Mouse (Mus musculus): ENCODE measurements around the gene Papola. TPM values are rescaled to one million over a fixed set of nuclear protein-coding genes. Genes with fewer than 3 reads are reported as not detected.
A peak's percentile ranks its signal among the peaks of the same experiment; 100 is the strongest.

Papola gene
- polyA plus RNA-seq, 1 experiment from 2014 or later: 136 TPM

DNA sequence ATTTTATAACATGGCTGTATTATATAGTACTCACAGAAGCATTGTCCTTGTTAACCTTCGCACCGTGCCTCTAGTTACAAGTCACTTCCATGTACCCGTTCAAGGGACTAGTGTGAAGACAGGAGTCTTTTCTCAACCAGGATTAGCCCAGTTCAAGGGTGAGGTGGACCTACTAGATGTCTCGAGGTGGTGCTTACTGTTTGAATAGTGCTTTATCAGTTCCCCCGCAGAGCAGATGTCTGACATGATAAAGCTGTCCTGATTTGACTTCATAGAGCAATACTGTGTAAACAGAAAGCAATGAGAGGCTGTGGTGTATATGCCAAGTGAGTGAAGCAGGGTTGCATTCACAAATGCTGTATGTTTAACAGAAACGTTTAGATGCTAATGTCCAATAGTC, 26.1 kb downstream of the Papola start:
- peaks cover 27% of the 10 kb centered on the region for H3K36me3 ChIP-seq (ENCODE audit: control insufficient read depth, insufficient read depth, low read length)
- H3K4me2 ChIP-seq: no peak overlapping the region
- H3K4me3 ChIP-seq (ENCODE audit: low read depth, low read length): no peak overlapping the region
- H3K27ac ChIP-seq (ENCODE audit: low read depth, low read length): no peak overlapping the region
- no peak for ATAC-seq (replicated peaks; ENCODE audit: insufficient number of reproducible peaks, low FRiP score, low TSS enrichment)
- peaks cover 4% of the 10 kb centered on the region; the same call in 1 of the 2 replicates for H3K4me1 ChIP-seq (ENCODE audit: control insufficient read depth, insufficient read depth, low read length)
- H3K9ac ChIP-seq (ENCODE audit: low read depth, low read length): no peak overlapping the region
- 75% methylated on average over 6 of the region's 6 CpGs for WGBS (ENCODE audit: insufficient replicate concordance)
- H3K27me3 ChIP-seq (ENCODE audit: control insufficient read depth, insufficient read depth, low read length): no peaks in the 10 kb centered on the region
- H3K9me3 ChIP-seq (replicated peaks; ENCODE audit: control insufficient read depth, low read length): no peaks in the 10 kb centered on the region

DNA sequence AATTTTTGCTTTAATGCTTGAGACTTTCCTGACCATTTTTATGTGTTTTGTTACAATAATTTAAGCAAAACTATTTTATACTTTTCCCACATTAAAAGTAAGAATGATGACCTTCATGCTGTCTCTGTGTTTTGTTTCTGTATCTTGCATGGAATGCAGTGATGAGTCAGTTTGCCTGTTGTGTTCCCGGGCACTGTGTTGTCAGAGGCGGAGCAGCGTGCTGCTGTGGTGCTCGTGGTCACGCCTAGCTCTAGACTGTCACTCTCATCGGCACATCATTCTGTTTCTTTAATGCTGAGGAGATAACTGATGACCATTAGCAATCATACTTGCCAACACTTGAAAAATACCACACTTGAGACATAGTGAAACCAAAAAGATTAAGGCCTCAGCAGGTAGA, 29.5 kb downstream of the Papola start:
- Histone ChIP-seq H3K4me1 (ENCODE audit: control insufficient read depth, insufficient read depth, low read length) (peaks cover 4% of the 10 kb centered on the region; the same call in 1 of the 2 replicates), H3K27me3 (ENCODE audit: control insufficient read depth, insufficient read depth, low read length) (no peaks in the 10 kb centered on the region), H3K4me3 (ENCODE audit: low read depth, low read length) (no peak overlapping the region), H3K4me2 (no peak overlapping the region), H3K36me3 (ENCODE audit: control insufficient read depth, insufficient read depth, low read length) (peaks cover 19% of the 10 kb centered on the region), H3K9ac (ENCODE audit: low read depth, low read length) (no peak overlapping the region), H3K27ac (ENCODE audit: low read depth, low read length) (no peak overlapping the region), H3K9me3 (replicated peaks; ENCODE audit: control insufficient read depth, low read length) (no peaks in the 10 kb centered on the region)
- no peak for ATAC-seq (replicated peaks; ENCODE audit: insufficient number of reproducible peaks, low FRiP score, low TSS enrichment)
- 81% methylated on average over 6 of the region's 6 CpGs for WGBS (ENCODE audit: insufficient replicate concordance)

DNA sequence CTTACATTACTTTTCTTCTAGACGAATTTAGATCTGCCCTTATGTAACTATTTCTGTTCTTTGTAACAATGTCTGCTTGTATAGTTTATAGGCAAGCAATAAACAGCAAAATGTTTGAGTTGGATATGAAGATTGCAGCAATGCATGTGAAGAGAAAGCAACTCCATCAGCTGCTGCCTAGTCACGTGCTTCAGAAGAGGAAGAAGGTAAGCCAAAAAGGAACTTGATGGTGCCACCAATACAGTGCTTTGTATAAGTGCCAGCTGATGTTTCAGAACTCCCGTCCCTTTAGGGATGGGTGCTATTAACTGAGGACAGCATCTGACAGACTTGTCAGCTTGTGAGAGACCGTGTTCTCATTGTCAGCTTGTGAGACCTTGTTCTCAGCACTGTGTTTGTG, 39.0 kb downstream of the Papola start:
- no peak overlapping the region for H3K4me2 ChIP-seq
- peaks cover 32% of the 10 kb centered on the region for H3K36me3 ChIP-seq (ENCODE audit: control insufficient read depth, insufficient read depth, low read length)
- ATAC-seq (replicated peaks; ENCODE audit: insufficient number of reproducible peaks, low FRiP score, low TSS enrichment): no peak
- H3K9me3 ChIP-seq (replicated peaks; ENCODE audit: control insufficient read depth, low read length): no peaks in the 10 kb centered on the region
- no peak overlapping the region for H3K4me3 ChIP-seq (ENCODE audit: low read depth, low read length)
- H3K27me3 ChIP-seq (ENCODE audit: control insufficient read depth, insufficient read depth, low read length): no peaks in the 10 kb centered on the region
- 79% methylated on average over 4 of the region's 4 CpGs for WGBS (ENCODE audit: insufficient replicate concordance)
- no peak overlapping the region for H3K27ac ChIP-seq (ENCODE audit: low read depth, low read length)
- H3K9ac ChIP-seq (ENCODE audit: low read depth, low read length): no peak overlapping the region
- no peaks in the 10 kb centered on the region for H3K4me1 ChIP-seq (ENCODE audit: control insufficient read depth, insufficient read depth, low read length)

DNA sequence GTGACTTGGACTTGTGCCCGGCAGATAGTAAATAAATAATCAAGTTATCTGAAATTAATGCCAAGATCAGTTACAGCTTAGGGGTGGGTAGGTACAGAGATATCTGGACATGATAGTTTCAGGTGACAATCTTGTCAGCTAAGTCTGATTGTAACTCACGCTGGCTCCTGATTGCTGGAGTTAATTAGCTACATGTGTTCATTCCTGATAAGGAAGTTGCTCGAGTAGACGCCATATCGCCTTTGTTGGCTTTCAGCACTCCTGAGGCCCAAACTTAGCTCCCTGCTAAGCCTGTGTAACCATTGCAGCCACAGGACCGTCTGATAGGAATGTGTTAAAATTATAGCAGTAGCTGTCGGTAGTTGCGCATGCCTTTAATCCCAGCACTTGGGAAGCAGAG, 40.2 kb downstream of the Papola start:
- Histone ChIP-seq H3K9me3 (replicated peaks; ENCODE audit: control insufficient read depth, low read length) (no peaks in the 10 kb centered on the region), H3K4me2 (no peak overlapping the region), H3K4me1 (ENCODE audit: control insufficient read depth, insufficient read depth, low read length) (no peaks in the 10 kb centered on the region), H3K9ac (ENCODE audit: low read depth, low read length) (no peak overlapping the region), H3K27ac (ENCODE audit: low read depth, low read length) (no peak overlapping the region), H3K4me3 (ENCODE audit: low read depth, low read length) (no peak overlapping the region), H3K27me3 (ENCODE audit: control insufficient read depth, insufficient read depth, low read length) (no peaks in the 10 kb centered on the region), H3K36me3 (ENCODE audit: control insufficient read depth, insufficient read depth, low read length) (peaks cover 40% of the 10 kb centered on the region)
- 53% methylated on average over 8 of the region's 8 CpGs for WGBS (ENCODE audit: insufficient replicate concordance)
- no peak for ATAC-seq (replicated peaks; ENCODE audit: insufficient number of reproducible peaks, low FRiP score, low TSS enrichment)

DNA sequence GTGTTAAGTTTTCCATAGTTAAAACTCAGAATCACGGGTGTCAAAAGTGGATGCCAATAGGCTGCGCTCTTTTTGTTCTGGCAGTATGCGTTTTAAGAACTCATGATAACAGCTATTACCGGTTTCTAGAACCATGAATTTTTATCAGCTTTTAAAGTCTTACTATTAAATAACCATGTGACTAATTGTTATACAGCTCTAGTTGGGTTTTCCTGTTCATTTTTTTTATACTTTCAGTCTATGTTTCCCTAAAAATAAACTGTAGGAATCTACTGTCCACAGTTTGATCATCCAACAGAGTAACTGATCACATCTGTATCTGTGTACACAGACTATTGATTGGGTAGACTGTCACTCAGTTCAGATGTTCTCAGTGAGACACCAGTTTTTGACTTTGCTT, 40.8 kb downstream of the Papola start:
- whole genome bisulfite sequencing (ENCODE audit: insufficient replicate concordance): 86% methylated on average over 4 of the region's 4 CpGs
- no peak overlapping the region for H3K4me3 ChIP-seq (ENCODE audit: low read depth, low read length)
- H3K4me2 ChIP-seq: no peak overlapping the region
- no peaks in the 10 kb centered on the region for H3K9me3 ChIP-seq (replicated peaks; ENCODE audit: control insufficient read depth, low read length)
- no peak overlapping the region for H3K9ac ChIP-seq (ENCODE audit: low read depth, low read length)
- ATAC-seq (replicated peaks; ENCODE audit: insufficient number of reproducible peaks, low FRiP score, low TSS enrichment): no peak
- no peaks in the 10 kb centered on the region for H3K27me3 ChIP-seq (ENCODE audit: control insufficient read depth, insufficient read depth, low read length)
- no peak overlapping the region for H3K27ac ChIP-seq (ENCODE audit: low read depth, low read length)
- no peaks in the 10 kb centered on the region for H3K4me1 ChIP-seq (ENCODE audit: control insufficient read depth, insufficient read depth, low read length)
- peaks cover 40% of the 10 kb centered on the region for H3K36me3 ChIP-seq (ENCODE audit: control insufficient read depth, insufficient read depth, low read length)

DNA sequence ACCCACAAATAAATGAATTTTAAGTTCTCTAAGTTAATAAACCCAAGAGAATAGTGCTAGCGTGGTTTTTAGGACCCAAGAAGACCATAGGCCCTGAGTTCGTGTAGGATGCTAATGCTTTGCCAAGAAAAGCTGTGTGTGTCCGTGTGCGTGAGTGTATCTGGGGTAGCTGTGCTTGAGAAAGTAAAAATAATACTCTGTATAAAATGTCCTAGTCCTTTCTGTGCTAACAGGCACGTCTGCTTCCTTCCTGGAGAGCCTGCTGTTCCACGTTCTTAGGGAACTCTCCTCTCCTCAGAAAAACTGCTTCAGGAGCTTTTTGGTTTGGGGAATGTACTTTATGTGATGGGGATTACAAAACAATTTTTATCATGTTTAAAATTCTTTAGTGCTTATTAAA, 48.0 kb downstream of the Papola start:
- Histone ChIP-seq H3K27ac (ENCODE audit: low read depth, low read length) (no peak overlapping the region), H3K4me1 (ENCODE audit: control insufficient read depth, insufficient read depth, low read length) (no peaks in the 10 kb centered on the region), H3K36me3 (ENCODE audit: control insufficient read depth, insufficient read depth, low read length) (peaks cover 41% of the 10 kb centered on the region), H3K4me2 (no peak overlapping the region), H3K4me3 (ENCODE audit: low read depth, low read length) (no peak overlapping the region), H3K9me3 (replicated peaks; ENCODE audit: control insufficient read depth, low read length) (no peaks in the 10 kb centered on the region), H3K27me3 (ENCODE audit: control insufficient read depth, insufficient read depth, low read length) (no peaks in the 10 kb centered on the region), H3K9ac (ENCODE audit: low read depth, low read length) (no peak overlapping the region)
- 85% methylated on average over 6 of the region's 6 CpGs for WGBS (ENCODE audit: insufficient replicate concordance)
- no peak for ATAC-seq (replicated peaks; ENCODE audit: insufficient number of reproducible peaks, low FRiP score, low TSS enrichment)

DNA sequence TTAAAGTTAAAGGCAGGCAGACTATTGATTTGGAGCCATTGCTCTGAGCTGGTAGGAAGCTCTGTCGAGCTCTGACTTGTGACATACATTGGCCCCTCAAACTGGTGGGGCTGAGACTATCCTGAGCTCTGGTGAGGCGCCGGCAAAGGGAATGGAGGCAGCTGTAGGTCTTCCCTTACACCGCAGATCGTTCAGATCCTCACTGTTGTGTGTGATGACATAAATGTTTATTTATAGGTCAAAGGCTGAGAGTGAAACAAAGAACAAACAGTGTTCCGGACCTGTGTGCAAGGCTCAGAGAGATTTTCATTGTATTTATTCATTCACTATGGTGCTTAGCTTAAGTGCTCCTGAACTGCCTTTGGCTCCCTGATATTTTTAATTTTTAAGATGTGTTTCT, 50.4 kb downstream of the Papola start:
- Histone ChIP-seq H3K4me1 (ENCODE audit: control insufficient read depth, insufficient read depth, low read length) (no peaks in the 10 kb centered on the region), H3K9ac (ENCODE audit: low read depth, low read length) (no peak overlapping the region), H3K4me2 (no peak overlapping the region), H3K4me3 (ENCODE audit: low read depth, low read length) (no peak overlapping the region), H3K36me3 (ENCODE audit: control insufficient read depth, insufficient read depth, low read length) (peaks cover 27% of the 10 kb centered on the region), H3K9me3 (replicated peaks; ENCODE audit: control insufficient read depth, low read length) (no peaks in the 10 kb centered on the region), H3K27me3 (ENCODE audit: control insufficient read depth, insufficient read depth, low read length) (no peaks in the 10 kb centered on the region), H3K27ac (ENCODE audit: low read depth, low read length) (no peak overlapping the region)
- ATAC-seq (replicated peaks; ENCODE audit: insufficient number of reproducible peaks, low FRiP score, low TSS enrichment): no peak
- WGBS (ENCODE audit: insufficient replicate concordance): 54% methylated on average over 6 of the region's 6 CpGs

DNA sequence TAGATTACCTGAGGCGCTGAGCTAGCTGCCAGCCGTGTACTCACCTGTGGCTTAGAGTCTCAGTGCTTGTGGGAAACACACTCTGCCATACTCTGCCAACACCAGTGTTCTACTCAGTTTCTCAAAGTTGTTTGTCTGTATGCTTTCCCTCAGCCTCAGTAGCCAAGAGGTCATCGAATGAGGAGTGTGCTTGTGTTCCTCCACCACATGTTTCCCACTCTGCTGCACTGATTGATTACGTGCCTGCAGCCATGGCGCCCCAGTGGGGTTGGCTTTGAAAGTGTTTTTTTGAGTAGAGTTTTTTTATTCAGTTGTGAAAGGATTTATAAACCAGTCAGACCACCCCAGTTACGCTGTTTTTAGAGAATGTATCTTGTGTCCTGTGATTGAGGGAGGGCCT, 51.1 kb downstream of the Papola start:
- Histone ChIP-seq H3K27me3 (ENCODE audit: control insufficient read depth, insufficient read depth, low read length) (no peaks in the 10 kb centered on the region), H3K4me3 (ENCODE audit: low read depth, low read length) (no peak overlapping the region), H3K4me2 (no peak overlapping the region), H3K9me3 (replicated peaks; ENCODE audit: control insufficient read depth, low read length) (no peaks in the 10 kb centered on the region), H3K9ac (ENCODE audit: low read depth, low read length) (no peak overlapping the region), H3K27ac (ENCODE audit: low read depth, low read length) (0 out of 2 replicates have a peak overlapping the region, but pooled peaks have one; percentile 6), H3K36me3 (ENCODE audit: control insufficient read depth, insufficient read depth, low read length) (peaks cover 26% of the 10 kb centered on the region), H3K4me1 (ENCODE audit: control insufficient read depth, insufficient read depth, low read length) (no peaks in the 10 kb centered on the region)
- WGBS (ENCODE audit: insufficient replicate concordance): 88% methylated on average over 6 of the region's 6 CpGs
- ATAC-seq (replicated peaks; ENCODE audit: insufficient number of reproducible peaks, low FRiP score, low TSS enrichment): no peak

DNA sequence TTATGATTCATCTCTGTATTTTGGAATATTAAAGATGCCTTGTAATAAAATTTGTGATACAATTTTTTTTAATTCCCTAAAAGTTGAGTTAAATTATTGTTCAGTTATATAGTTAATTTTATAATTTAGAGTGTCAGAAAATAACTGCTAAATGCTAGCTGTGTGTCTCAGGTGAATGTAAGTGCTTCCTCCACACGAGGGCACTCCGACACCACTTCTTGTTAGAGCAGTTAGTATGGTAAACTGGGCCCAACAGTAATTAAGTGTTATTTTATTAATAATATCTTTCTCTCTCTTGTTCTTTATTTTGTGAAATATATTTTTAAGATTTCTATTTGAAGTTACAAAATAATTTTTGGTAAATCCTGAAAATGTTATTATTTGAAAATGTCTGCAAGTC, 51.7 kb downstream of the Papola start:
- ATAC-seq (replicated peaks; ENCODE audit: insufficient number of reproducible peaks, low FRiP score, low TSS enrichment): no peak
- H3K4me1 ChIP-seq (ENCODE audit: control insufficient read depth, insufficient read depth, low read length): no peaks in the 10 kb centered on the region
- no peak overlapping the region for H3K27ac ChIP-seq (ENCODE audit: low read depth, low read length)
- no peak overlapping the region for H3K4me2 ChIP-seq
- peaks cover 27% of the 10 kb centered on the region for H3K36me3 ChIP-seq (ENCODE audit: control insufficient read depth, insufficient read depth, low read length)
- H3K9ac ChIP-seq (ENCODE audit: low read depth, low read length): no peak overlapping the region
- H3K27me3 ChIP-seq (ENCODE audit: control insufficient read depth, insufficient read depth, low read length): no peaks in the 10 kb centered on the region
- H3K4me3 ChIP-seq (ENCODE audit: low read depth, low read length): no peak overlapping the region
- WGBS (ENCODE audit: insufficient replicate concordance): 79% methylated on average over 2 of the region's 2 CpGs
- H3K9me3 ChIP-seq (replicated peaks; ENCODE audit: control insufficient read depth, low read length): no peaks in the 10 kb centered on the region

All from heart, embryonic 11.5 days (tissue).